10 mouse cellular contexts compared by ENCODE assay signal in genomic region chr9:63074023-63074750, GRCm38 (mm10).
DNase-seq lines count a peak whose midpoint lies in the region; ATAC-seq and TF ChIP-seq lines count a peak whose summit lies in the region.
"Had no signal": no experiment of that assay in that cellular context is flagged by ENCODE, and none has a peak within 500 bp of the region (broad histone marks: within the 10 kb centered on the region; RNA-seq: fewer than 3 reads in every experiment).

No protein-coding gene starts in this region.

- ATAC-seq in heart, embryonic 14.5 days (ENCODE audit: insufficient number of reproducible peaks, insufficient read depth, low FRiP score, low read depth) = no peak
- ATAC-seq in hindbrain, embryonic 13.5 days (ENCODE audit: low FRiP score) = no peak
- ATAC-seq in granulocyte monocyte progenitor cell, adult 5-6 weeks (replicated peaks; ENCODE audit: poor library complexity, severe bottlenecking) = no peak
- ATAC-seq: liver, postnatal 0 days had no signal

- peak overlapping the region; percentile 42 for H3K4me2 ChIP-seq in heart, embryonic 14.5 days (ENCODE audit: low read length)
- H3K4me2 ChIP-seq in hindbrain, embryonic 13.5 days = no peak overlapping the region

- intact Hi-C loops in heart, postnatal 14 days (cut with DNase I) = no loop called here

- no peak overlapping the region for H3K4me3 ChIP-seq in heart, embryonic 14.5 days (ENCODE audit: control insufficient read depth in 1 of 2, insufficient read depth in 1 of 2, low read depth in 1 of 2, low read length in 2 of 2)
- H3K4me3 ChIP-seq in testis, adult 2 months (ENCODE audit: control insufficient read depth, low read depth, low read length) = no peak overlapping the region
- no peak overlapping the region for H3K4me3 ChIP-seq in hindbrain, embryonic 13.5 days
- H3K4me3 ChIP-seq: erythroblast, embryonic 14.5 days had no signal

- 32% methylated on average over 10 of the region's 10 CpGs for WGBS in heart, embryonic 14.5 days
- 35% methylated on average over 10 of the region's 10 CpGs for WGBS in hindbrain, embryonic 13.5 days

- H3K27ac ChIP-seq in heart, embryonic 14.5 days (replicated peaks in 1 of 2; ENCODE audit: control insufficient read depth in 1 of 2, insufficient read depth in 1 of 2, low read depth in 2 of 2, low read length in 2 of 2) = peak overlapping the region in 1 of 2 experiments; percentile 64; a peak in 1 of 4 replicates
- H3K27ac ChIP-seq in testis, adult 2 months (ENCODE audit: control insufficient read depth, insufficient read depth, low read depth, low read length) = peak overlapping the region; percentile 11; the same call in 1 of the 2 replicates
- 0 out of 2 replicates have a peak overlapping the region, but pooled peaks have one; percentile 30 for H3K27ac ChIP-seq in hindbrain, embryonic 13.5 days

- DNase-seq in heart, postnatal 14 days = no peak
- DNase-seq in testis, postnatal 14 days (ENCODE audit: low spot score) = no peak
- DNase-seq in yolk sac, embryonic 10.5 days (ENCODE audit: low spot score) = peak; percentile 32
- DNase-seq in gastrocnemius, postnatal 4 days (ENCODE audit: low spot score in 2 of 2) = no peak
- DNase-seq: liver, postnatal 0 days had no signal

- no peak for TF ChIP-seq POLR2A in testis, adult 2 months (IDR thresholded peaks at IDR 0.05; ENCODE audit: control insufficient read depth, low read depth, low read length)

- H3K27me3 ChIP-seq in heart, embryonic 14.5 days (ENCODE audit: control insufficient read depth, insufficient read depth, low read length) = no peaks in the 10 kb centered on the region
- H3K27me3 ChIP-seq in testis, adult 2 months (ENCODE audit: control insufficient read depth, insufficient read depth, low read length) = no peaks in the 10 kb centered on the region
- no peaks in the 10 kb centered on the region for H3K27me3 ChIP-seq in hindbrain, embryonic 13.5 days

- peaks cover 23 to 34% of the 10 kb centered on the region in 2 experiments for H3K4me1 ChIP-seq in heart, embryonic 14.5 days (ENCODE audit: control insufficient read depth in 2 of 2, insufficient read depth in 2 of 2, low read length in 2 of 2)
- no peaks in the 10 kb centered on the region for H3K4me1 ChIP-seq in testis, adult 2 months (ENCODE audit: control insufficient read depth, insufficient read depth, low read length)
- H3K4me1 ChIP-seq in hindbrain, embryonic 13.5 days (replicated peaks) = peaks cover 21% of the 10 kb centered on the region

- H3K36me3 ChIP-seq in heart, embryonic 14.5 days (ENCODE audit: control insufficient read depth, insufficient read depth, low read length) = no peaks in the 10 kb centered on the region
- no peaks in the 10 kb centered on the region for H3K36me3 ChIP-seq in testis, adult 2 months (ENCODE audit: control insufficient read depth, insufficient read depth, low read length)
- no peaks in the 10 kb centered on the region for H3K36me3 ChIP-seq in hindbrain, embryonic 13.5 days

- H3K9me3 ChIP-seq in heart, embryonic 14.5 days (ENCODE audit: control insufficient read depth, low read length) = 0 out of 2 replicates have a peak, but pooled peaks cover 3% of the 10 kb centered on the region
- H3K9me3 ChIP-seq in hindbrain, embryonic 13.5 days = no peaks in the 10 kb centered on the region

- H3K9ac ChIP-seq in heart, embryonic 14.5 days (ENCODE audit: low read length) = peak overlapping the region; percentile 28; the same call in 1 of the 2 replicates
- H3K9ac ChIP-seq in hindbrain, embryonic 13.5 days = no peak overlapping the region; the same call in 1 of the 2 replicates
- H3K9ac ChIP-seq: liver, postnatal 0 days had no signal

- no peak for TF ChIP-seq CTCF in testis, adult 2 months (IDR thresholded peaks at IDR 0.05; ENCODE audit: control insufficient read depth, insufficient read depth, insufficient replicate concordance, low read depth, low read length)
